Mouse (Mus musculus): Measurements from ENCODE around the gene Ece1. TPM values are rescaled to one million over a fixed set of nuclear protein-coding genes. Genes with fewer than 3 reads are reported as not detected.

Gene Ece1
- total and polyA plus RNA-seq, 3 experiments = 25.3 to 43.8 TPM; not detected in 1

GRCm38 (mm10) chr4:137822537-137822936 is 39.5 kb upstream of the Ece1 start:
- Histone ChIP-seq H3K9ac (ENCODE audit: control insufficient read depth, low read depth, low read length, poor library complexity, severe bottlenecking) (no peak overlapping the region), H3K36me3 (ENCODE audit: control insufficient read depth in 1 of 2, insufficient read depth in 2 of 2, low read length in 2 of 2) (no peaks in the 10 kb centered on the region), H3K27me3 (ENCODE audit: control insufficient read depth in 1 of 2, insufficient read depth in 2 of 2, low read length in 2 of 2) (0 out of 4 replicates have a peak, but pooled peaks cover 0 to 1% of the 10 kb centered on the region in 2 experiments), H3K9me3 (replicated peaks; ENCODE audit: insufficient read depth, low read length) (no peaks in the 10 kb centered on the region), H3K79me2 (ENCODE audit: control insufficient read depth, insufficient read depth, low read length, poor library complexity) (no peaks in the 10 kb centered on the region), H3K4me3 (ENCODE audit: control insufficient read depth in 1 of 2, insufficient read depth in 1 of 2, low read depth in 2 of 2, low read length in 2 of 2) (no peak overlapping the region), H3K27ac (ENCODE audit: control insufficient read depth, low read depth, low read length) (no peak overlapping the region), H3K4me1 (ENCODE audit: control insufficient read depth in 1 of 2, insufficient read depth in 2 of 2, low read length in 2 of 2) (peaks cover 0 to 4% of the 10 kb centered on the region in 2 experiments; a peak in 2 of 4 replicates)
- no peak for TF ChIP-seq MAFK (IDR thresholded peaks at IDR 0.05; ENCODE audit: borderline replicate concordance, low read depth, low read length)
- no peak for TF ChIP-seq HCFC1 (IDR thresholded peaks at IDR 0.05; ENCODE audit: low read depth, low read length)
- TF ChIP-seq USF2 (IDR thresholded peaks at IDR 0.05; ENCODE audit: borderline replicate concordance in 1 of 2, insufficient read depth in 1 of 2, low read depth in 1 of 2, low read length in 2 of 2) = no peak
- no peak for TF ChIP-seq MYC (IDR thresholded peaks at IDR 0.05; ENCODE audit: low read depth, low read length)
- TF ChIP-seq CTCF (IDR thresholded peaks at IDR 0.05 in 2 of 3, conservative IDR thresholded peaks at IDR 0.05 in 1 of 3; ENCODE audit: control insufficient read depth in 1 of 3, insufficient read depth in 1 of 3, low read depth in 2 of 3, low read length in 3 of 3, poor library complexity in 1 of 3, severe bottlenecking in 1 of 3) = no peak
- DNase-seq (ENCODE audit: low read depth, low spot score) = no peak

GRCm38 (mm10) chr4:137823542-137823941 is 38.5 kb upstream of the Ece1 start:
- no peak overlapping the region for H3K27ac ChIP-seq (ENCODE audit: control insufficient read depth, low read depth, low read length)
- DNase-seq (ENCODE audit: low read depth, low spot score) = no peak
- no peaks in the 10 kb centered on the region for H3K79me2 ChIP-seq (ENCODE audit: control insufficient read depth, insufficient read depth, low read length, poor library complexity)
- no peak overlapping the region for H3K9ac ChIP-seq (ENCODE audit: control insufficient read depth, low read depth, low read length, poor library complexity, severe bottlenecking)
- H3K36me3 ChIP-seq (ENCODE audit: control insufficient read depth in 1 of 2, insufficient read depth in 2 of 2, low read length in 2 of 2) = no peaks in the 10 kb centered on the region
- TF ChIP-seq MEF2A (IDR thresholded peaks at IDR 0.05; ENCODE audit: extremely low read depth, insufficient replicate concordance, low read depth, low read length, poor library complexity, severe bottlenecking) = no peak
- H3K4me1 ChIP-seq (ENCODE audit: control insufficient read depth in 1 of 2, insufficient read depth in 2 of 2, low read length in 2 of 2) = peaks cover 0 to 4% of the 10 kb centered on the region in 2 experiments; a peak in 2 of 4 replicates
- H3K9me3 ChIP-seq (replicated peaks; ENCODE audit: insufficient read depth, low read length) = no peaks in the 10 kb centered on the region
- H3K27me3 ChIP-seq (ENCODE audit: control insufficient read depth in 1 of 2, insufficient read depth in 2 of 2, low read length in 2 of 2) = 0 out of 4 replicates have a peak, but pooled peaks cover 0 to 1% of the 10 kb centered on the region in 2 experiments
- H3K4me3 ChIP-seq (ENCODE audit: control insufficient read depth in 1 of 2, insufficient read depth in 1 of 2, low read depth in 2 of 2, low read length in 2 of 2) = no peak overlapping the region

GRCm38 (mm10) chr4:137824881-137825280 is 37.2 kb upstream of the Ece1 start:
- H3K79me2 ChIP-seq (ENCODE audit: control insufficient read depth, insufficient read depth, low read length, poor library complexity) = no peaks in the 10 kb centered on the region
- no peak overlapping the region for H3K9ac ChIP-seq (ENCODE audit: control insufficient read depth, low read depth, low read length, poor library complexity, severe bottlenecking)
- H3K36me3 ChIP-seq (ENCODE audit: control insufficient read depth in 1 of 2, insufficient read depth in 2 of 2, low read length in 2 of 2) = no peaks in the 10 kb centered on the region
- no peak overlapping the region for H3K27ac ChIP-seq (ENCODE audit: control insufficient read depth, low read depth, low read length)
- H3K4me3 ChIP-seq (ENCODE audit: control insufficient read depth in 1 of 2, insufficient read depth in 1 of 2, low read depth in 2 of 2, low read length in 2 of 2) = no peak overlapping the region
- peaks cover 0 to 4% of the 10 kb centered on the region in 2 experiments; a peak in 2 of 4 replicates for H3K4me1 ChIP-seq (ENCODE audit: control insufficient read depth in 1 of 2, insufficient read depth in 2 of 2, low read length in 2 of 2)
- TF ChIP-seq TBP (IDR thresholded peaks at IDR 0.05; ENCODE audit: low read depth, low read length) (no peak), UBTF (IDR thresholded peaks at IDR 0.05; ENCODE audit: borderline replicate concordance, insufficient read depth, low read depth, low read length) (no peak), JUND (IDR thresholded peaks at IDR 0.05; ENCODE audit: low read depth, low read length) (no peak), POLR2A (IDR thresholded peaks at IDR 0.05; ENCODE audit: control insufficient read depth in 1 of 2, insufficient read depth in 1 of 2, low read depth in 1 of 2, low read length in 2 of 2, poor library complexity in 1 of 2) (no peak), ZKSCAN1 (IDR thresholded peaks at IDR 0.05; ENCODE audit: low read depth, low read length) (no peak), USF2 (IDR thresholded peaks at IDR 0.05; ENCODE audit: borderline replicate concordance in 1 of 2, insufficient read depth in 1 of 2, low read depth in 1 of 2, low read length in 2 of 2) (no peak), MXI1 (IDR thresholded peaks at IDR 0.05; ENCODE audit: low read depth, low read length) (no peak), CHD2 (IDR thresholded peaks at IDR 0.05; ENCODE audit: low read length) (no peak), EP300 (IDR thresholded peaks at IDR 0.05; ENCODE audit: low read depth in 1 of 2, low read length in 2 of 2) (no peak)
- no peaks in the 10 kb centered on the region for H3K9me3 ChIP-seq (replicated peaks; ENCODE audit: insufficient read depth, low read length)
- DNase-seq (ENCODE audit: low read depth, low spot score) = no peak
- H3K27me3 ChIP-seq (ENCODE audit: control insufficient read depth in 1 of 2, insufficient read depth in 2 of 2, low read length in 2 of 2) = 0 out of 4 replicates have a peak, but pooled peaks cover 0 to 1% of the 10 kb centered on the region in 2 experiments
